Mouse (Mus musculus) forebrain, postnatal 0 days (tissue): Measurements from ENCODE around the gene Vmn1r27. TPM values are rescaled to one million over a fixed set of nuclear protein-coding genes. Genes with fewer than 3 reads are reported as not detected.
A peak's percentile ranks its signal among the peaks of the same experiment; 100 is the strongest.

Source experiments
- ATAC-seq: fragments of 200-750 bp; cut with Nextera tagmentation; 2 replicates; pipeline ENCODE4 v1.8.0; 2017; ENCODE audit warnings: mild to moderate bottlenecking, moderate library complexity
- DNase-seq: peaks from one replicate; pipeline ENCODE4 v3.0.0-alpha.2; 2015
- H3K27ac ChIP-seq: fragments of 300-500 bp; sonication (generic); 2 replicates; pipeline ENCODE4 v1.5.1; 2014; ENCODE audit warnings: low read depth, mild to moderate bottlenecking, antibody characterized with exemption, low read length, moderate library complexity, mixed read lengths
- H3K27me3 ChIP-seq: fragments of 300-500 bp; sonication (generic); 2 replicates; pipeline ENCODE4 v1.6.1; 2014; ENCODE audit warnings: mild to moderate bottlenecking, low read length, mixed read lengths; ENCODE audit not compliant: insufficient read depth
- H3K36me3 ChIP-seq: fragments of 300-500 bp; sonication (generic); 2 replicates; pipeline ENCODE4 v1.6.1; 2014; ENCODE audit warnings: mild to moderate bottlenecking, moderate library complexity; ENCODE audit not compliant: insufficient read depth
- H3K4me1 ChIP-seq: fragments of 300-500 bp; sonication (generic); 2 replicates; pipeline ENCODE4 v1.6.1; 2014; ENCODE audit warnings: antibody characterized with exemption; ENCODE audit not compliant: insufficient read depth
- H3K4me2 ChIP-seq: fragments of 300-500 bp; sonication (generic); 2 replicates; pipeline ENCODE4 v1.6.1; 2014; ENCODE audit warnings: low read depth, mild to moderate bottlenecking, moderate library complexity
- H3K4me3 ChIP-seq: fragments of 300-500 bp; sonication (generic); 2 replicates; pipeline ENCODE4 v1.5.1; 2014; ENCODE audit warnings: low read depth, low read length, mixed read lengths
- H3K9ac ChIP-seq: fragments of 300-500 bp; sonication (generic); 2 replicates; pipeline ENCODE4 v1.6.1; 2014; ENCODE audit warnings: mild to moderate bottlenecking
- H3K9me3 ChIP-seq: fragments of 300-500 bp; sonication (generic); 2 replicates; pipeline ENCODE4 v1.6.1; 2016; ENCODE audit warnings: low read length
- CTCF ChIP-seq: sonication (generic); IDR thresholded peaks from 2 replicates; pipeline ENCODE4 v1.5.1; 2016; ENCODE audit warnings: antibody characterized with exemption, control low read depth, low read depth
- WGBS: fragments of 180-500 bp; shearing (Covaris S2); extraction: QIAGEN DNeasy Blood & Tissue Kit; methylation state at CpG from one replicate; pipeline ENCODE4 v1.1.7; 2014; 5-methylcytosine and 5-hydroxymethylcytosine counted together
- polyA plus RNA-seq: library from polyadenylated mRNA; unstranded; fragments of >200 nt; fragmentation: Nextera tagmentation; extraction: Ambion mirVana; gene quantifications from 2 replicates; pipeline ENCODE4 v1.2.1, GENCODE M21; 2015
- total RNA-seq: library from RNA; depleted of rRNA; stranded (reverse); fragments of >200 nt; gene quantifications from 2 replicates; pipeline ENCODE4 v1.2.3, GENCODE M21; 2014; rRNA removed

The Vmn1r27 gene
- total RNA-seq (not detected in 2 replicates), polyA plus RNA-seq (not detected in 2 replicates)

GRCm38 (mm10) chr6:58218721-58219120, at the start of gene Vmn1r27:
Gene Vmn1r27 (minus strand): TSS chr6:58218821.
- Histone ChIP-seq H3K27me3 (no peaks in the 10 kb centered on the region), H3K4me3 (no peak within 1 kb of the TSS), H3K9ac (no peak within 1 kb of the TSS), H3K36me3 (no peaks in the 10 kb centered on the region), H3K4me2 (no peak within 1 kb of the TSS), H3K4me1 (no peaks in the 10 kb centered on the region), H3K27ac (no peak within 1 kb of the TSS), H3K9me3 (no peaks in the 10 kb centered on the region)
- WGBS, result 89% methylated on average over 2 of the region's 2 CpGs
- TF ChIP-seq CTCF, result no peak
- no peak for ATAC-seq
- no peak for DNase-seq

- H3K4me2 ChIP-seq, result no peak within 1 kb of the TSS
- no peak within 1 kb of the TSS for H3K27ac ChIP-seq
- ATAC-seq (no peak), DNase-seq (no peak)
- no peak within 1 kb of the TSS for H3K9ac ChIP-seq
- 97% methylated on average over 1 of the region's 1 CpGs for WGBS
- H3K27me3 ChIP-seq, result no peaks in the 10 kb centered on the region
- TF ChIP-seq CTCF, result no peak
- no peaks in the 10 kb centered on the region for H3K9me3 ChIP-seq
- no peaks in the 10 kb centered on the region for H3K36me3 ChIP-seq
- no peak within 1 kb of the TSS for H3K4me3 ChIP-seq
- H3K4me1 ChIP-seq, result no peaks in the 10 kb centered on the region
Measured at GRCm38 (mm10) chr6:58261737-58262136, 43.1 kb upstream of the Vmn1r27 start, which contains the start of gene Vmn1r28. Gene Vmn1r28 (plus strand): TSS chr6:58262037.

- peak; percentile 25 for DNase-seq
- no peaks in the 10 kb centered on the region for H3K36me3 ChIP-seq
- peak; percentile 22; the same call in 1 of the 2 replicates for TF ChIP-seq CTCF
Measured at GRCm38 (mm10) chr6:58216119-58216518, 2.5 kb downstream of the Vmn1r27 start.

More at GRCm38 (mm10) chr6:58216119-58216518, 2.5 kb downstream of the Vmn1r27 start:
- no peak for ATAC-seq
- Histone ChIP-seq H3K4me3 (no peak overlapping the region), H3K9ac (no peak overlapping the region), H3K27me3 (no peaks in the 10 kb centered on the region), H3K4me2 (no peak overlapping the region), H3K27ac (no peak overlapping the region), H3K9me3 (no peaks in the 10 kb centered on the region), H3K4me1 (no peaks in the 10 kb centered on the region)
- 72% methylated on average over 2 of the region's 2 CpGs for WGBS

Other genes starting within 250 kb of the Vmn1r27 start
- not detected in 2 replicates for gene Vmn1r25, start 238.0 kb downstream of the Vmn1r27 start, total RNA-seq
- gene Vmn1r25, start 238.0 kb downstream of the Vmn1r27 start, polyA plus RNA-seq, result not detected in 2 replicates
- not detected in 2 replicates for gene Vmn1r26, start 203.7 kb downstream of the Vmn1r27 start, total RNA-seq
- gene Vmn1r26, start 203.7 kb downstream of the Vmn1r27 start, polyA plus RNA-seq, result not detected in 2 replicates
- not detected in 2 replicates for gene Vmn1r28, start 43.2 kb upstream of the Vmn1r27 start, total RNA-seq
- not detected in 2 replicates for gene Vmn1r28, start 43.2 kb upstream of the Vmn1r27 start, polyA plus RNA-seq
- not detected in 2 replicates for gene Vmn1r29, start 82.7 kb upstream of the Vmn1r27 start, total RNA-seq
- not detected in 2 replicates for gene Vmn1r29, start 82.7 kb upstream of the Vmn1r27 start, polyA plus RNA-seq
- gene Vmn1r30, start 224.6 kb upstream of the Vmn1r27 start, total RNA-seq, result not detected in 2 replicates
- gene Vmn1r30, start 224.6 kb upstream of the Vmn1r27 start, polyA plus RNA-seq, result not detected in 2 replicates